Mouse (Mus musculus): Measurements from ENCODE around the gene Olfr699. TPM values are rescaled to one million over a fixed set of nuclear protein-coding genes. Genes with fewer than 3 reads are reported as not detected.

The Olfr699 gene
- polyA plus RNA-seq, 1 experiment from 2014 or later: not detected

- Histone ChIP-seq H3K27ac (ENCODE audit: low read depth, low read length) (no peak within 1 kb of the TSS), H3K9ac (ENCODE audit: low read depth, low read length) (no peak within 1 kb of the TSS), H3K4me1 (replicated peaks; ENCODE audit: control insufficient read depth, insufficient read depth, low read length) (no peaks in the 10 kb centered on the region), H3K4me3 (ENCODE audit: low read depth, low read length) (no peak within 1 kb of the TSS), H3K9me3 (ENCODE audit: control insufficient read depth, low read length) (no peaks in the 10 kb centered on the region), H3K36me3 (ENCODE audit: control insufficient read depth, insufficient read depth, low read length) (no peaks in the 10 kb centered on the region), H3K27me3 (replicated peaks; ENCODE audit: control insufficient read depth, insufficient read depth, low read length) (no peaks in the 10 kb centered on the region), H3K4me2 (no peak within 1 kb of the TSS)
- no peak for ATAC-seq (replicated peaks; ENCODE audit: low FRiP score)
- DNase-seq (ENCODE audit: low spot score): no peak
Measured at GRCm38 (mm10) chr7:106755297-106755696, 37.7 kb downstream of the Olfr699 start, which contains the start of gene Olfr698. Gene Olfr698 (minus strand): TSS chr7:106755397.

GRCm38 (mm10) chr7:106745811-106746210 is 47.2 kb downstream of the Olfr699 start:
- H3K9me3 ChIP-seq (ENCODE audit: control insufficient read depth, low read length): no peaks in the 10 kb centered on the region
- no peak overlapping the region for H3K27ac ChIP-seq (ENCODE audit: low read depth, low read length)
- WGBS: 86% methylated on average over 5 of the region's 5 CpGs
- no peaks in the 10 kb centered on the region for H3K36me3 ChIP-seq (ENCODE audit: control insufficient read depth, insufficient read depth, low read length)
- H3K27me3 ChIP-seq (replicated peaks; ENCODE audit: control insufficient read depth, insufficient read depth, low read length): no peaks in the 10 kb centered on the region
- H3K4me3 ChIP-seq (ENCODE audit: low read depth, low read length): no peak overlapping the region
- H3K4me2 ChIP-seq: no peak overlapping the region
- no peak for ATAC-seq (replicated peaks; ENCODE audit: low FRiP score)
- H3K4me1 ChIP-seq (replicated peaks; ENCODE audit: control insufficient read depth, insufficient read depth, low read length): no peaks in the 10 kb centered on the region
- H3K9ac ChIP-seq (ENCODE audit: low read depth, low read length): no peak overlapping the region
- DNase-seq (ENCODE audit: low spot score): no peak

GRCm38 (mm10) chr7:106742343-106742742 is 50.7 kb downstream of the Olfr699 start, which contains the start of gene Olfr697:
Gene Olfr697 (minus strand): TSS chr7:106742443.
- Histone ChIP-seq H3K4me3 (ENCODE audit: low read depth, low read length) (no peak within 1 kb of the TSS), H3K9me3 (ENCODE audit: control insufficient read depth, low read length) (no peaks in the 10 kb centered on the region), H3K9ac (ENCODE audit: low read depth, low read length) (no peak within 1 kb of the TSS), H3K27ac (ENCODE audit: low read depth, low read length) (no peak within 1 kb of the TSS), H3K4me2 (no peak within 1 kb of the TSS), H3K4me1 (replicated peaks; ENCODE audit: control insufficient read depth, insufficient read depth, low read length) (no peaks in the 10 kb centered on the region), H3K27me3 (replicated peaks; ENCODE audit: control insufficient read depth, insufficient read depth, low read length) (no peaks in the 10 kb centered on the region), H3K36me3 (ENCODE audit: control insufficient read depth, insufficient read depth, low read length) (no peaks in the 10 kb centered on the region)
- ATAC-seq (replicated peaks; ENCODE audit: low FRiP score) (no peak), DNase-seq (ENCODE audit: low spot score) (no peak)
- 74% methylated on average over 1 of the region's 1 CpGs for WGBS

Other genes starting within 250 kb of the Olfr699 start
- gene Olfr693, start 112.6 kb downstream of the Olfr699 start, polyA plus RNA-seq (2014; fragmentation: Nextera tagmentation; extraction: Ambion mirVana): not detected in 2 replicates
- not detected in 2 replicates for gene Olfr694, start 101.4 kb downstream of the Olfr699 start, polyA plus RNA-seq (2014; fragmentation: Nextera tagmentation; extraction: Ambion mirVana)
- not detected in 2 replicates for gene Olfr695, start 76.8 kb downstream of the Olfr699 start, polyA plus RNA-seq (2014; fragmentation: Nextera tagmentation; extraction: Ambion mirVana)
- not detected in 2 replicates for gene Olfr697, start 50.8 kb downstream of the Olfr699 start, polyA plus RNA-seq (2014; fragmentation: Nextera tagmentation; extraction: Ambion mirVana)
- not detected in 2 replicates for gene Olfr698, start 37.8 kb downstream of the Olfr699 start, polyA plus RNA-seq (2014; fragmentation: Nextera tagmentation; extraction: Ambion mirVana)
- not detected in 2 replicates for gene Olfr700, start 15.6 kb upstream of the Olfr699 start, polyA plus RNA-seq (2014; fragmentation: Nextera tagmentation; extraction: Ambion mirVana)
- gene Olfr701, start 20.9 kb upstream of the Olfr699 start, polyA plus RNA-seq (2014; fragmentation: Nextera tagmentation; extraction: Ambion mirVana): not detected in 2 replicates
- gene Olfr702, start 40.7 kb upstream of the Olfr699 start, polyA plus RNA-seq (2014; fragmentation: Nextera tagmentation; extraction: Ambion mirVana): not detected in 2 replicates
- gene Olfr703, start 50.2 kb upstream of the Olfr699 start, polyA plus RNA-seq (2014; fragmentation: Nextera tagmentation; extraction: Ambion mirVana): not detected in 2 replicates
- gene Olfr704, start 70.0 kb upstream of the Olfr699 start, polyA plus RNA-seq (2014; fragmentation: Nextera tagmentation; extraction: Ambion mirVana): not detected in 2 replicates
- not detected in 2 replicates for gene Olfr705, start 83.7 kb upstream of the Olfr699 start, polyA plus RNA-seq (2014; fragmentation: Nextera tagmentation; extraction: Ambion mirVana)
- gene Olfr706, start 95.0 kb upstream of the Olfr699 start, polyA plus RNA-seq (2014; fragmentation: Nextera tagmentation; extraction: Ambion mirVana): not detected in 2 replicates
- gene Olfr707, start 108.0 kb upstream of the Olfr699 start, polyA plus RNA-seq (2014; fragmentation: Nextera tagmentation; extraction: Ambion mirVana): not detected in 2 replicates
- not detected in 2 replicates for gene Olfr1532-ps1, start 114.8 kb upstream of the Olfr699 start, polyA plus RNA-seq (2014; fragmentation: Nextera tagmentation; extraction: Ambion mirVana)
- gene Olfr709-ps1, start 139.0 kb upstream of the Olfr699 start, polyA plus RNA-seq (2014; fragmentation: Nextera tagmentation; extraction: Ambion mirVana): not detected in 2 replicates
- gene Olfr710, start 155.1 kb upstream of the Olfr699 start, polyA plus RNA-seq (2014; fragmentation: Nextera tagmentation; extraction: Ambion mirVana): not detected in 2 replicates
- gene Olfr6, start 170.7 kb upstream of the Olfr699 start, polyA plus RNA-seq (2014; fragmentation: Nextera tagmentation; extraction: Ambion mirVana): not detected in 2 replicates
- not detected in 2 replicates for gene Olfr711, start 182.3 kb upstream of the Olfr699 start, polyA plus RNA-seq (2014; fragmentation: Nextera tagmentation; extraction: Ambion mirVana)
- gene Olfr2, start 212.9 kb upstream of the Olfr699 start, polyA plus RNA-seq (2014; fragmentation: Nextera tagmentation; extraction: Ambion mirVana): not detected in 2 replicates
- not detected in 2 replicates for gene Olfr713, start 238.0 kb upstream of the Olfr699 start, polyA plus RNA-seq (2014; fragmentation: Nextera tagmentation; extraction: Ambion mirVana)